Mouse (Mus musculus) adrenal gland, adult 8-10 months (tissue): ENCODE data around the gene 4933416C03Rik. TPM values are rescaled to one million over a fixed set of nuclear protein-coding genes. Genes with fewer than 3 reads are reported as not detected.

ENCODE experiments used
- DNase-seq: peaks from one replicate; pipeline ENCODE4 v3.0.0; 2022
- total RNA-seq, 4 experiments: library from RNA; stranded (reverse); gene quantifications; 2 replicates each; pipeline ENCODE4 v1.2.4; 2022

Gene 4933416C03Rik
- total RNA-seq: not detected

- no peak for DNase-seq
Observed at GRCm38 (mm10) chr10:116113867-116114474, at the start of gene 4933416C03Rik. Gene 4933416C03Rik, minus strand, starts transcription at chr10:116113917.

- DNase-seq: no peak
Observed at GRCm38 (mm10) chr10:116162338-116162737, 48.6 kb upstream of the 4933416C03Rik start.

- DNase-seq: no peak
Observed at GRCm38 (mm10) chr10:116156699-116157098, 43.0 kb upstream of the 4933416C03Rik start.

GRCm38 (mm10) chr10:116154707-116155106 is 41.0 kb upstream of the 4933416C03Rik start:
- no peak for DNase-seq

- DNase-seq: no peak
Observed at GRCm38 (mm10) chr10:116146091-116146490, 32.4 kb upstream of the 4933416C03Rik start.

GRCm38 (mm10) chr10:116143684-116144083 is 30.0 kb upstream of the 4933416C03Rik start:
- DNase-seq: no peak

- no peak for DNase-seq
Observed at GRCm38 (mm10) chr10:116140226-116140625, 26.5 kb upstream of the 4933416C03Rik start.

- no peak for DNase-seq
Observed at GRCm38 (mm10) chr10:116135187-116135586, 21.5 kb upstream of the 4933416C03Rik start.

GRCm38 (mm10) chr10:116132233-116132632 is 18.5 kb upstream of the 4933416C03Rik start:
- DNase-seq: no peak

- DNase-seq: no peak
Observed at GRCm38 (mm10) chr10:116131223-116131622, 17.5 kb upstream of the 4933416C03Rik start.

- no peak for DNase-seq
Observed at GRCm38 (mm10) chr10:116130401-116130800, 16.7 kb upstream of the 4933416C03Rik start.

- DNase-seq: no peak
Observed at GRCm38 (mm10) chr10:116125364-116125763, 11.6 kb upstream of the 4933416C03Rik start.

GRCm38 (mm10) chr10:116123808-116124207 is 10.1 kb upstream of the 4933416C03Rik start:
- DNase-seq: no peak

- DNase-seq: no peak
Observed at GRCm38 (mm10) chr10:116121463-116121862, 7.7 kb upstream of the 4933416C03Rik start.

GRCm38 (mm10) chr10:116117060-116117459 is 3.3 kb upstream of the 4933416C03Rik start:
- DNase-seq: no peak

- DNase-seq: no peak
Observed at GRCm38 (mm10) chr10:116115881-116116677, 2.4 kb upstream of the 4933416C03Rik start.

GRCm38 (mm10) chr10:116112868-116113267 is 849 bp downstream of the 4933416C03Rik start:
- no peak for DNase-seq

- no peak for DNase-seq
Observed at GRCm38 (mm10) chr10:116108730-116109129, 5.0 kb downstream of the 4933416C03Rik start.

- DNase-seq: no peak
Observed at GRCm38 (mm10) chr10:116108176-116108575, 5.5 kb downstream of the 4933416C03Rik start.

- no peak for DNase-seq
Observed at GRCm38 (mm10) chr10:116098470-116098869, 15.2 kb downstream of the 4933416C03Rik start.

GRCm38 (mm10) chr10:116096466-116096865 is 17.3 kb downstream of the 4933416C03Rik start:
- no peak for DNase-seq

- DNase-seq: no peak
Observed at GRCm38 (mm10) chr10:116083965-116084364, 29.8 kb downstream of the 4933416C03Rik start.

- no peak for DNase-seq
Observed at GRCm38 (mm10) chr10:116080841-116081240, 32.9 kb downstream of the 4933416C03Rik start.

- no peak for DNase-seq
Observed at GRCm38 (mm10) chr10:116079396-116079795, 34.3 kb downstream of the 4933416C03Rik start.
